Mouse (Mus musculus) forebrain, embryonic 14.5 days (tissue): Measurements from ENCODE around the gene Abhd14b. TPM values are rescaled to one million over a fixed set of nuclear protein-coding genes. Genes with fewer than 3 reads are reported as not detected.
A peak's percentile ranks its signal among the peaks of the same experiment; 100 is the strongest.

Source experiments
- ATAC-seq: fragments of 200-750 bp; cut with Nextera tagmentation; 2 replicates; pipeline ENCODE4 v1.8.0; 2017; ENCODE audit warnings: mild to moderate bottlenecking, moderate library complexity
- DNase-seq: peaks from one replicate; pipeline ENCODE4 v3.0.0-alpha.2; 2015; ENCODE audit warnings: low spot score
- H3K27ac ChIP-seq: fragments of 300-500 bp; sonication (generic); 2 replicates; pipeline ENCODE4 v1.5.1; 2014; ENCODE audit warnings: low read depth, mild to moderate bottlenecking, control low read depth, low read length, moderate library complexity
- H3K27me3 ChIP-seq: fragments of 300-500 bp; sonication (generic); replicated peaks from 2 replicates; pipeline ENCODE4 v1.6.1; 2014; ENCODE audit warnings: low read length, control low read depth, mixed read lengths; ENCODE audit not compliant: control insufficient read depth, insufficient read depth
- H3K36me3 ChIP-seq: fragments of 300-500 bp; sonication (generic); 2 replicates; pipeline ENCODE4 v1.6.1; 2014; ENCODE audit warnings: low read length, control low read depth; ENCODE audit not compliant: control insufficient read depth, insufficient read depth
- H3K4me1 ChIP-seq: fragments of 300-500 bp; sonication (generic); 2 replicates; pipeline ENCODE4 v1.6.1; 2014; ENCODE audit warnings: antibody characterized with exemption, low read length, control low read depth; ENCODE audit not compliant: control insufficient read depth, insufficient read depth
- H3K4me2 ChIP-seq: fragments of 300-500 bp; sonication (generic); 2 replicates; pipeline ENCODE4 v1.6.1; 2014; ENCODE audit warnings: mild to moderate bottlenecking, control low read depth, low read length
- H3K4me3 ChIP-seq: fragments of 300-500 bp; sonication (generic); 2 replicates; pipeline ENCODE4 v1.5.1; 2014; ENCODE audit warnings: low read depth, low read length, control low read depth
- H3K9ac ChIP-seq: fragments of 300-500 bp; sonication (generic); 2 replicates; pipeline ENCODE4 v1.6.1; 2014; ENCODE audit warnings: mild to moderate bottlenecking, low read length, control low read depth, moderate library complexity
- H3K9me3 ChIP-seq: fragments of 300-500 bp; sonication (generic); replicated peaks from 2 replicates; pipeline ENCODE4 v1.6.1; 2016; ENCODE audit warnings: low read length, control low read depth, mixed read lengths; ENCODE audit not compliant: control insufficient read depth
- WGBS: fragments of 180-500 bp; shearing (Covaris S2); extraction: QIAGEN DNeasy Blood & Tissue Kit; methylation state at CpG from one replicate; pipeline ENCODE4 v1.1.7; 2014; 5-methylcytosine and 5-hydroxymethylcytosine counted together
- polyA plus RNA-seq: library from polyadenylated mRNA; unstranded; fragments of >200 nt; fragmentation: Nextera tagmentation; extraction: Ambion mirVana; gene quantifications from 2 replicates; pipeline ENCODE4 v1.2.1, GENCODE M21; 2014

Abhd14b gene
- polyA plus RNA-seq, 1 experiment from 2014 or later = 5.5 TPM

DNA sequence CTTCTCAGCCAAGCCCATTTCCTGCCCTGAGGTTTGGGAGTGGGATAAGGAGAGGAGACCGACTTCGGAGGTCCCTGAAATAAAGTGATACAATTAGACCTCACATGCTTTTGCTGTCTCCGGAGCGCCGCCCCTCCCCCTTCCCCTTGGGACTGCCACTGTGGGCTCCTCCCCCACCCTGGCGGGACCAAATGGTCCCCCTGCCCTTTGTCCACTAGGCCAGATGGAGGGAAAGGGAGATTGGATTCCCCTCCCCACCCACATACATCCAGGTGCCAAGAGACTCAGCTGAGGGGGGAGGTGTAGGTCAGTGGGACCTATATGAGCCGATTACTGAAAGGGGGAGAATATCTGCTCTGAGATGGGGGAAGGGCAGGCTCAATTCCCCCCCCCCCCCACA lies 5.6 kb downstream of the Abhd14b start:
- H3K4me1 ChIP-seq = peaks cover 40% of the 10 kb centered on the region

DNA sequence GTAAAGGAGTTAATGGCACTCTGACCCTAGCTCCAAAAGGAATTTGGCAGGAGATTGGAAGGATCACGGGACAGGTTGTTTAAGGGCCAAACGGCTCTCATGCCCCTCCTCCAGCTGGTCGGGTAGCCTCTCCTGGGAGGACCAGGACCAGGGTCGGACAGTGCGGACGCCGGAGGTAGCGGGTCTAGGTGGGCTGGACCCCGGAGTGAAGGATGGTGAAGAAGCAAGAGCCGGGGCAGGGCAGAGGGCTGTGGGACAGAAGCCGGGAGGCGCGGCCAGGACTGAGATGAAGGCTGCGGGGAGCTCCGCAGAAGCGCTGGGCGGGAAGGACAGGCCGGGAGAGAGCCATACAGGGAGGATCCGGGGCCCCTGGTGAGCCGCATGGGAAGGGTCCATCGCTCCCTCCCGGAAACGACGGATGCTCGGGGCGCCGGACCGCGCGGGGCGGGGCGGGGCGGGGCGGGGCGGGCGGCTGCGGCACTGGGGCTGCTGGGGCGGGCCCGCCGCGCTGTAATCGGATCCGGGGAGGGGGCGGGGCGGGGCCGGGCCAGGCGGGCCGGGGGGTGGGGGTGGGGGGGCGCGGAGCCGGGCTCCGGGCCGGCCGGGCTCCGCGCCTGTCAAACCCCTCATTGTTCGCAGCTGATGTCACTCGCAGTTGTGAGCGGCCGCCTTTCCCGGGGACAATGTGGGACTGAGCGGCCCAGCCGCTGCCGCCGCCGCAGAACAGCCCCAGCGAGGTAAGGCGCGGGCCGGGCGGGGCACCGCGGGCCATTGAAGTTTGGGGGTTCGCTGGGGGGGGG lies 6.2 kb downstream of the Abhd14b start, which contains the start of gene Pcbp4:
Gene Pcbp4 (plus strand): TSS at position 21 of the 800 bp plus-strand sequence.
- DNase-seq = peak; percentile 85
- peak within 1 kb of the TSS; percentile 79 for H3K9ac ChIP-seq
- H3K36me3 ChIP-seq = no peaks in the 10 kb centered on the region
- peaks cover 40% of the 10 kb centered on the region for H3K4me1 ChIP-seq
- no peaks in the 10 kb centered on the region for H3K27me3 ChIP-seq
- H3K27ac ChIP-seq = peak within 1 kb of the TSS; percentile 92
- peak; percentile 77 for ATAC-seq
- under 1% methylated on average over 36 of the region's 74 CpGs for WGBS
- H3K4me2 ChIP-seq = peak within 1 kb of the TSS; percentile 99
- peak within 1 kb of the TSS; percentile 70 for H3K4me3 ChIP-seq
- H3K9me3 ChIP-seq = no peaks in the 10 kb centered on the region

More for the DNA sequence above, 5.6 kb downstream of the Abhd14b start:
- Histone ChIP-seq H3K9ac (peak overlapping the region; percentile 79), H3K9me3 (no peaks in the 10 kb centered on the region), H3K27ac (peak overlapping the region; percentile 92), H3K36me3 (no peaks in the 10 kb centered on the region), H3K4me3 (peak overlapping the region; percentile 70), H3K4me2 (peak overlapping the region; percentile 99), H3K27me3 (no peaks in the 10 kb centered on the region)
- 2% methylated on average over 7 of the region's 7 CpGs for WGBS
- ATAC-seq (no peak; the same call in 1 of the 2 replicates), DNase-seq (peak; percentile 54)

DNA sequence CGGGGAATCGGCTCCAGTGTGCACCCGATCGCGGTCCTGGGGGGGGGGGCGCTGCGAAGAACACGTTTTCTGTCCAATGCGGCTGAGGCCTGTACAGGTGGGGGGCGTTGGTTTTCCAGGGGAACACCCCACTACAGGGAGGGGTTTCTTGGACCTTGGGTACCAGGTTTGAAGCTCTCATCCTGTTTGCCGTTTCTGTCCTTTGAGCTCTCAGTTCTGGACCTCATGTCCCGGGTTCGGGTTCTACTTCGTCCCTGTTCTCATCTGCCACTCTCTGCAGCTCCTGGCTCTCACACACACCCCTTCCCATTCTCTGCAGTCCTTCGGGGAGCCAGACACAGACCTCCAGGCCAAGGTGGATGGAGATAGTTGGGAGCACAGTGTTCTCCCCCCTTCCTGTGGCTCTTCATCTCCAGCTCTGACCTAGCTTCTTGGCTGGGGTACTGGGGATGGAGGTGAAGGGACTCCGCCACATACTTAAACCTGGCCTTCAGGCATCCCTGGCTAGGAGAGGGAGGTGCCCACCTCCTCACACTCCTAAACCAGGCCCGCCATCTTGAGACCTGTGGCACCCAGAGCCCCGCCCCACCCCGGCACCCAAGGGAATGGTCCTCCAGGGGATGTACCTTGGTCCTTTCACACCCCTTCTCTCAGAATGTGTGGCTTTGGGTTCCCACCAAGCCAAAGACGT lies 7.0 kb downstream of the Abhd14b start:
- no peaks in the 10 kb centered on the region for H3K9me3 ChIP-seq
- H3K27ac ChIP-seq = peak overlapping the region; percentile 92
- DNase-seq (peak; percentile 48), ATAC-seq (peak; percentile 21)
- H3K4me3 ChIP-seq = peak overlapping the region; percentile 70
- peak overlapping the region; percentile 79 for H3K9ac ChIP-seq
- peak overlapping the region; percentile 99 for H3K4me2 ChIP-seq
- peaks cover 38% of the 10 kb centered on the region for H3K4me1 ChIP-seq
- H3K36me3 ChIP-seq = no peaks in the 10 kb centered on the region
- under 1% methylated on average over 15 of the region's 20 CpGs for WGBS
- H3K27me3 ChIP-seq = no peaks in the 10 kb centered on the region

DNA sequence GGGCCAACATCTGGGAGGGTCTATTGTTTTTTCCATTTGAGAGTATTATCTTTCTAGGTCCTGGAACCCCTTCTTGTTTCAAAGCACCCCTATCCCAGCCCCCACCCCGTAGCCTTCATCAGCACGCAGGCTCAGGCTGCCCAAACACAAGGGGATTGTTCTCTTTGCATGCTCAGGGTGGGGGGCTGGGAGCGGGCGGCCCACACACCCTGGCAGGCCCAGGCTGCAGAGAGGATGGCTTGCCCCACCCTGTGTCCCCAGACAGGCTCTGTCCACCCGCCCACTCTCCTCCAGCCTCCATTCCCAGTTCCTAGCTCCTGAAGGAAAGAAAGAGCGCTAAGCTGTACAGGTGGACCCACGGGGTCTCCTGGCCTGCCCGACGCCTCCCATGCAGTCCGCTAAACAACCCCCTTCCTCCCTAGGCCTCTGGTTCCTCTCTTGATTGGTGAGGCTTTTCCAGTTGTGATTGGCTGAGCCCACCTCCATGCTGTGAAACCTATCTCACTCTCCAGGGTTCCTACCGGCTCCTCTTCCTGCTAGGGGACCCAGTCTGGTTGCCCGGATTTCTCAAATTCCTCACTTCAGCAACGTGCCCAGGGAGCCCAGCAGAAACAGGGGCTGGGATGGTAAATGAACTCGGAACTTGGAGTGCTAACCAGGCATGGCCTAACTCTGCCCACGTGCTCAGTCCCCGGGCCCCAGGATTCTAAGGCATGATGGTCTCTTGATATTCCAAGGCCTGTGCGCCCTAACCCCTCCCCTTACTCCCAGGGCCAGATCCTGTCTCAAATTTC lies 7.8 kb downstream of the Abhd14b start:
- H3K4me3 ChIP-seq = peak overlapping the region; percentile 70
- H3K27ac ChIP-seq = peak overlapping the region; percentile 92
- peaks cover 38% of the 10 kb centered on the region for H3K4me1 ChIP-seq
- H3K9ac ChIP-seq = peak overlapping the region; percentile 79
- peak; percentile 70 for DNase-seq
- under 1% methylated on average over 17 of the region's 17 CpGs for WGBS
- peak overlapping the region; percentile 99 for H3K4me2 ChIP-seq
- ATAC-seq = peak; percentile 27; the same call in 1 of the 2 replicates
- H3K9me3 ChIP-seq = no peaks in the 10 kb centered on the region
- no peaks in the 10 kb centered on the region for H3K27me3 ChIP-seq
- peaks cover 5% of the 10 kb centered on the region; the same call in 1 of the 2 replicates for H3K36me3 ChIP-seq

DNA sequence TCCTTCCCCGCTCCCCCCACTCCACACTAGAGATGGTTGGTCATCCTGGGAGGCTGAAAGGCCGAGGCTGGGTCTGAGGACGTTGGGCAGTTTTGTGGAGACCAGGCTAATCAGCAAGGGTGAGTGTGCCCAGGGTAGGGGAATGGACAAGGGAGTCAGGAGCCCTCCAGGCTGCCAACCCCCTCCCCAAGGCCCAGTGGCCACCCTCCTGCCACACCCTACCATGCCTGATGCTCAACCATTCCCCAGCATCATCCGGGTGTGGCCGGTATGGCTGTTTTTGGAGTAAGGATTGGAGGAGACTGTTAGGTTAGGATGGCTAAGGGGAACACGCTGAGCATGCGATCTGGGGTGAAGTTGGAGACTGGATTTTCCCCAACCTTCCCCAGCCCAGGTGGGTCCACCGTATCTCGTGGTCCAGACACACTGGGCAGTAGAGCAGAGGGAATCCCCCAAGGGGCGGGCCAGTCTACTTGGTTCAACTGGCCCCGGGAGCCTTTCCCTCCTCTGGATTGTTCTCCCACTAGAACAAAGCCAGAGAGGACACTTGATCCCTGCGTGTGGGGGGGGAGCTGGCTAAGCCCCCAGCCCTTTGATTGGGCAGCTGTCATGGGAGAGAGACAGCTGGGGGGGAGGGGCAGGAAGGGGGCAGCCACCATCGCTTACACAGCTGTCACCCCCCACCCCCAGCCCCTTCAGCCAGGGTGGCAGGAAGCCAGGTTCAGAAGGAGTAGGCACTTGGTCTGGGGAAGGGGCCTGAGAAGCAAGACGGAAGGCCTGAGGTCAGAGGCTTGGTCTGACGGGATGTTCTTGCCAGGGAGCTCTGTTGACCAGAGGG lies 9.3 kb downstream of the Abhd14b start:
- Histone ChIP-seq H3K4me2 (peak overlapping the region; percentile 99), H3K36me3 (peaks cover 19% of the 10 kb centered on the region), H3K9ac (peak overlapping the region; percentile 79), H3K4me1 (peaks cover 38% of the 10 kb centered on the region), H3K4me3 (peak overlapping the region; percentile 70), H3K27me3 (no peaks in the 10 kb centered on the region), H3K9me3 (no peaks in the 10 kb centered on the region), H3K27ac (peak overlapping the region; percentile 74)
- ATAC-seq (no peak), DNase-seq (peak; percentile 67)
- WGBS = 27% methylated on average over 15 of the region's 15 CpGs

DNA sequence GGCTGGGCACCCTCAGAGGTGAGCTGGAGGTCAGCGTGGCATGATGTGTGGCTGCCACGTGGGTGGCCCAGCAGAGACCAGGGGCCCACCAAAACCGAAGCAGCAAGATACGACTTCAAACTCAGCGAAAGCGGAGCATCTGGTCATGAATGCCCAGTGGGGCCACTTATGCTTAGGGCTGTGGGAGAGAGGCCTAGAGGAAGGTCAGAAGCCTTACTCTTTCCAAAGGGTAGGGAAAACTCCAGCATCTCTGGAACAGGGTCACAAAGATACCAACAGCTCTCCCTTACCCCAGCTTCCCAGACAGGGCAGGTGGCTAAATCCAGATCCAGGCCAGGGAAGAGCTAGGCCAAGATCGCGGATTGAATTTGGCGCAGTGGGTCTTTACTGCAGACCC lies 9.9 kb downstream of the Abhd14b start:
- Histone ChIP-seq H3K9me3 (no peaks in the 10 kb centered on the region), H3K9ac (peak overlapping the region; percentile 79), H3K36me3 (peaks cover 26% of the 10 kb centered on the region), H3K4me1 (peaks cover 38% of the 10 kb centered on the region), H3K27ac (peak overlapping the region; percentile 53; the same call in 1 of the 2 replicates), H3K27me3 (no peaks in the 10 kb centered on the region), H3K4me2 (peak overlapping the region; percentile 99), H3K4me3 (peak overlapping the region; percentile 70)
- WGBS = 45% methylated on average over 9 of the region's 9 CpGs
- DNase-seq (no peak), ATAC-seq (no peak)

DNA sequence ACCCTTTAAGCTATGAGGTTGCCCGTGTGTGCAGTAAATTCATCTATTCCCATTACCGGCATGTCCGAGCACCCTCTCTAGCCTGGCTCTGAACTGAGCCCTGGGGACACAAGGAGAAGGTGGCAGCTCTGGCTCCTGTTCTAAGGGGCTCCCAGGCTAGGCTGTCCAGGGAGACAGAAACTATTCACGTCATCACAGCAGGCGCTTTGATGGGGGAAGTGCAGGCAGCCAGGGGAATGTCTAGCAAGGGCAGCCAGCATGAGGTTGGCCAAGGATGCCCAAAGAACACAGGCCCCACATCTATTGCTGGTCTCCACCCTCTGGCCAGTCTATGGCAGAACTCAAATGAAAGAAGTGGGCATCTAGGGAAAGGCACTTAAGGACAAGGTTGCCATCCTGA lies 10.7 kb downstream of the Abhd14b start:
- peaks cover 34% of the 10 kb centered on the region for H3K4me1 ChIP-seq
- ATAC-seq = no peak
- H3K4me3 ChIP-seq = no peak overlapping the region
- DNase-seq = no peak
- H3K9ac ChIP-seq = peak overlapping the region; percentile 79; the same call in 1 of the 2 replicates
- no peaks in the 10 kb centered on the region for H3K27me3 ChIP-seq
- WGBS = 54% methylated on average over 5 of the region's 5 CpGs
- peak overlapping the region; percentile 99 for H3K4me2 ChIP-seq
- peaks cover 32% of the 10 kb centered on the region for H3K36me3 ChIP-seq
- H3K9me3 ChIP-seq = no peaks in the 10 kb centered on the region
- no peak overlapping the region for H3K27ac ChIP-seq

DNA sequence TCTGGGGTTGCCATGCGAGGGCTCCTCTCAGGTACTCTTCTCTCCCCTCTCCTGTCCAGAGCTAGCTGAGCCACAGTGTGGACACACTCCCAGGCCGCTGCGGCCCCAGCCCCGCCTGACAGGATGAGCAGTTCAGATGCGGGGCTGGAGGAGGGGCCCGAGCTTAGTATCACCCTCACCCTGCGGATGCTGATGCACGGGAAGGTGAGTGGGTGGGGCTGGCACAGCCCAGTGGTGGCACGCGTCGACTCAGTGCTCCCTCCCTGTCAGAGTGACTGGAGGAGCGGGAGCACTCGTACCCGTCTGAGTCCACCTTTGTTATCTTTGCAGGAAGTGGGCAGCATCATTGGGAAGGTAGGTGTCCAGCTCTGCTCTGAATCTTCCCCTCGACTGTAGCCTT lies 12.7 kb downstream of the Abhd14b start:
- 82% methylated on average over 15 of the region's 15 CpGs for WGBS
- DNase-seq (no peak), ATAC-seq (no peak)
- Histone ChIP-seq H3K4me1 (peaks cover 37% of the 10 kb centered on the region), H3K9me3 (no peaks in the 10 kb centered on the region), H3K27me3 (no peaks in the 10 kb centered on the region), H3K4me2 (no peak overlapping the region), H3K9ac (peak overlapping the region; percentile 2; the same call in 1 of the 2 replicates), H3K27ac (no peak overlapping the region), H3K36me3 (peaks cover 48% of the 10 kb centered on the region), H3K4me3 (no peak overlapping the region)
